Mouse (Mus musculus) ES-E14 (cell line): ENCODE measurements around the gene P3h2.

Experiments
- CHD2 ChIP-seq: IDR thresholded peaks from 2 replicates; pipeline ENCODE4 v1.6.1; 2014; ENCODE audit warnings: mild to moderate bottlenecking, low read depth, low read length, inconsistent platforms
- HCFC1 ChIP-seq: IDR thresholded peaks from 2 replicates; pipeline ENCODE4 v1.6.1; 2012; ENCODE audit warnings: low read length, inconsistent platforms, borderline replicate concordance; ENCODE audit not compliant: insufficient read depth
- MAFK ChIP-seq: IDR thresholded peaks from 2 replicates; pipeline ENCODE4 v1.6.1; 2014; ENCODE audit warnings: mild to moderate bottlenecking, low read depth, low read length, inconsistent platforms; ENCODE audit not compliant: insufficient read depth
- ZC3H11A ChIP-seq: IDR thresholded peaks from 2 replicates; pipeline ENCODE4 v1.6.1; 2012; ENCODE audit warnings: low read depth, mild to moderate bottlenecking, inconsistent platforms, low read length, borderline replicate concordance
- ZNF384 ChIP-seq: IDR thresholded peaks from 2 replicates; pipeline ENCODE4 v1.6.1; 2012; ENCODE audit warnings: low read depth, low read length, inconsistent platforms

DNA sequence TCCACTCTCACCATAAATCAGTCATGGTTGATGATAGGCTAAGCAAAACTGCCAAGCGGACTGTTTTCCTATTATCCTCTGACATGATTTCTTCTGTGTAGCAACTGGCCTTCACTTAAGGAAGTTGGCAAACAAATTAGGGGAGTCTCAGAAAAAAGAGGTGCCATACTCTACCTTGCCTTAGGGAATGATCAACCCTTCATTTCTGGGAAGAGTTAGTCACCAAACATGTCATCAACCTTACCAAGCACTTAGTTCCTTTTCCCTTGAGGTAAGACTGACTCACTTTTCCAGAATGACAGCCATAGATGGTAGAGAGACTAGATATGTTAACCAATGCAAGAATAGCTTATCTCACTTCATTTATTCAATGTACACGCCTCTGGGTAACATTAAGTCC, 171.4 kb downstream of the P3h2 start:
- TF ChIP-seq MAFK: no peak
- no peak for TF ChIP-seq ZC3H11A
- no peak for TF ChIP-seq ZNF384
- TF ChIP-seq CHD2: no peak
- no peak for TF ChIP-seq HCFC1
